Mouse (Mus musculus): ENCODE data around the gene Cdon.

Cdon gene

GRCm38 (mm10) chr9:35493033-35493732 is 72.3 kb downstream of the Cdon start:
- DNase-seq (ENCODE audit: low read depth, low spot score) = peak; percentile 62

- no peak for DNase-seq (ENCODE audit: low read depth, low spot score)
Observed at GRCm38 (mm10) chr9:35493733-35494092, 72.8 kb downstream of the Cdon start.

DNA sequence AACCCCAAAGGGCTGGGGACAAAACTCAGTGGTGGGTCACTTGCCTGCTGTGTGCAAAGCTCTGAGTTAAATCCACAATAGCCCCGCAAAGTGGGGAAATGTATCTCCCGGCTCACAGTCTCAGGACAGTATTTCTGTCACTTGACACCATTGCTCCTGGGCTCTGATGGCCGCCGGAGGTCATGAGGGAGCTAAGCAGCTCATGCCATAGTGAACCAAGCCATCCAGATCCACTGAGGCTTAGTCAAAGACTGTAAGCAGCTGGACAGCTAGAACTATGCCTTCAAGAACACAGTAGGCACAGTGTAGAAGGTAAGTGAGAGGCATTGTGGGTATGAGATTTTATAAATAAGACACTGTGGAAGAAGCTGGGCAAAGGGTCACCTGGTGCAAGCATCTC is 74.0 kb downstream of the Cdon start:
- no peak for DNase-seq (ENCODE audit: low read depth, low spot score)

- no peak for DNase-seq (ENCODE audit: low read depth, low spot score)
Observed at GRCm38 (mm10) chr9:35495471-35495870, 74.5 kb downstream of the Cdon start.

- DNase-seq (ENCODE audit: low read depth, low spot score) = no peak
Observed at GRCm38 (mm10) chr9:35499946-35500345, 79.0 kb downstream of the Cdon start.

DNA sequence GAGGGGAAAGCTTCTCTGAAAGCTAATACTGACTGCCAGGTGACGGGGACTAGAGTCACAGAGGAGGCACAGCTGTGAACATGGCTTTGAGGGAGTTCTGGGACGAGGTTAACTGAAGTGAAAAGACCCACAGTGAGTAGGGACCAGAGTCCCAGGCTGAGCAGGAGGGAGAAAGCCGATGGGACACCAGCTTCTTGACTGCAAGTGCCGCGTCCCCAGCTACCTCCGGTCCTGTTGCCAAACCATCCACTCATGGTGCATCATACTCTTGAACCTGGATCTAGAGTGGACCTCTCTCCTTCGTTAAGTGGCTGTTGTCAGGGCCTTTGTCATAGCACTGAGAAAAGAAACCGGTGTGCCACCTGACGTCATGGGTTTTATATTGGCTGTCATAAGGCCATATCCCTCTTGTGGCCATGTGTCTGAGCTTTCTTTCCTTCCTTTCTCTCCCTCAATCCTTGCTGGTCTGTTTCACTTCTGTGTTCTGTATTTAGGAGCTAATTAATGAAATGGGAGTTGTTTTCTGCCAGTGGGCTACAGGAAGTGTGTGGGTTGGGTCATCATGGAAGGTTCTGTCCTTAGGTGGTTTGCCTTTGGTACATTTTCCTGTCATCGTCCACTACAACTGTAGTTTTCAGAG is 81.6 kb downstream of the Cdon start:
- no peak for DNase-seq (ENCODE audit: low read depth, low spot score)

DNA sequence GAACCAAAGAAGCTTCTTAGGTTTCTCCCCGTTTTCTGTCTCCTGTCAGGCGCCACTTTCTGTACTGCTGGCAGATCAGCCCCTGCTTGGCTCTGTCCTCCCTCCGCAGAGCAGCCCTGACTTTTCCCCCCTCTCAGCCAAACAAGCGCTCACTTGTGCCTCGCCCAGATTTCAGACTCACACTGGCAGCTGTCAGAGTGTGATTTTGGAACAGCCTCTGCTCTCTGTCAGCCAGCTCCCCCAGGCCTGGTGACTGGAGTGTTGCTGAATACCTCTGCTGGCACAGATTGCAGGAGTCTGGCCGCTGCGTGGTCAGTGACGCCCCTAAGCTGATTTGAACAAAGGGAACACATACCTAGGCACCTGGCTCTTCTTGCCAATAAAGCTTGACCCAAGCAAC is 87.3 kb downstream of the Cdon start:
- no peak for DNase-seq (ENCODE audit: low read depth, low spot score)

- no peak for DNase-seq (ENCODE audit: low read depth, low spot score)
Observed at GRCm38 (mm10) chr9:35513900-35514299, 93.0 kb downstream of the Cdon start.

GRCm38 (mm10) chr9:35516182-35516581 is 95.3 kb downstream of the Cdon start:
- DNase-seq (ENCODE audit: low read depth, low spot score) = no peak

DNA sequence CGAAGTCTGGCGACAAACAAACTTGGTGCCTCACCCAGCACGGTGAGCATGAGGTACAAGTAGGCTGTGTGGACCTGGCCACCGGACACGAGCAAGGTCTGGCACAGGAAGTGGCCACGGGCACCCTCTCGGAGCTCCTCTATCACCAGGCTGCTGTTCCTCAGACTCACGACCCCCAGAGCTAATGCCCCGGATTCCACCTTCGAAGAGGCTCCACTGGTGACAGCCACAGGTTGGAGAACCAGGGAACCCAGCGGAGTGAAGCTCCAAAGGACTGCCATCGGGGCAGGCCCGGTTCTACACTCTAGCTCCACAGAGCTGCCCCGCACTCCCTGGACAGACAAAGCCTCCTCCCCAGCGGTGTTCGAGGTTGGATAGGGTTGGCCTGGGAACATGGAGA is 95.8 kb downstream of the Cdon start:
- no peak for DNase-seq (ENCODE audit: low read depth, low spot score)

GRCm38 (mm10) chr9:35518169-35518568 is 97.2 kb downstream of the Cdon start, which contains the start of gene Gm1113:
Gene Gm1113 (minus strand): TSS chr9:35518269.
- DNase-seq (ENCODE audit: low read depth, low spot score) = no peak

- DNase-seq (ENCODE audit: low read depth, low spot score) = no peak
Observed at GRCm38 (mm10) chr9:35520631-35521348, 99.9 kb downstream of the Cdon start.

DNA sequence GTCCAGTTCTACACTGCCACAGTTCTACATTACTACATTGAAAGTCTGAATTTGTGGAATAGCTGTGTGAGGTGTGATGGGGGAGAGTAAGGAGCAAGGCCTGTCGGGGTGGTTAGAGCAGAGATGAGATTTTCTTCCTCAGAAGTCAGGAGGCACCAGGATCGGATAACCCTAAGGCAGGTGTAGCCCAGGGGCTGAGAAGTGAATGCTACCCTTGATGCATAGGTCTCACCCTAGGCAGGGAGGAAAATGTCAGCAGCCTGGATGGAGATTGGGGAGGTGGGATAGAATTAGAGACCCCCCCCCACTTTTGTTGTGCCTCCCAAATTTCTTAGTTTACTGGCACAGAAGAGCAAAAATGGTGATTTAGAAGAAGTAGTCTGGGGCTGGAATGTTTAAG is 101.3 kb downstream of the Cdon start:
- no peak for DNase-seq (ENCODE audit: low read depth, low spot score)

- DNase-seq (ENCODE audit: low read depth, low spot score) = no peak
Observed at GRCm38 (mm10) chr9:35522821-35523515, 102.0 kb downstream of the Cdon start.

DNA sequence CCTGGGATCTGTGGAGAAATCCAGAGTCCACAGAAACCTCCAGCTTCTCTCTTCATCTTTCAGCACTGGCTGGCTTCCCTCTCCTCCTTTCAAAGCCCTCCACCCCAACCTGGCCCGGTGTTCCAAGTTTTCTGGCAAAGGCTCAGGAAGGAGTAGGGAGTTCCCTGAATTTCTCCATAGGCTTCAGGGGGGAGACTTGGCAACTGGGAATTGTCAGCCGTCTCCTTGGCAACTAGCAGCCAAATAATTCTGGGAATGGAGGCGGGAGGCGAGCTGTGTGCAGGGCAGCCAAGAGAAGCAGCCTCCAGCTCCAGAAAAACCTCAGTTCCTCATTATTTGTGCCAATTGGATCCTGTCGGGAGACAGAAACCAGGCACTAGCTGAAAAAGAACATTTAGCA is 102.6 kb downstream of the Cdon start:
- DNase-seq (ENCODE audit: low read depth, low spot score) = no peak

GRCm38 (mm10) chr9:35523941-35524411 is 103.0 kb downstream of the Cdon start:
- peak; percentile 50 for DNase-seq (ENCODE audit: low read depth, low spot score)

- no peak for DNase-seq (ENCODE audit: low read depth, low spot score)
Observed at GRCm38 (mm10) chr9:35529141-35529540, 108.2 kb downstream of the Cdon start.

DNA sequence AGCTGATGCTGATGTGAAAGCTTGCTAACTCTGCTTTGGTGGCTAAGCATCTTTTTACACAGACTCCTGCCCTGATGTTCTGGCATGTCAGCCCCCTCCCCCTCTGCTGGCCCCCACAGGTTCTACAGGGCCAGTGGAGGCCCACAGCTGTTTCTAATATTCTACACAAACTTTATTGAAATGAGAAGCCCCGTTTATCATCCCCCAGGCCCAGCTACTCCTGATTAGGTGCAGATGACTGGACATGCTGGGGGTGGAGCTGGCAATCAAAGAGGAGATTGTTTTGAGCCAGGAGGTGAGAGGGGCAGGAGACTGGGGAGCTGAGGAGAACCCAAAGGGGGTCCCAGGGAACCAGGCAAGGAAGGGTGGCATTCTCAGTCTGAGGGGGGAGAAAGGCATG is 108.9 kb downstream of the Cdon start:
- DNase-seq (ENCODE audit: low read depth, low spot score) = peak; percentile 73

DNA sequence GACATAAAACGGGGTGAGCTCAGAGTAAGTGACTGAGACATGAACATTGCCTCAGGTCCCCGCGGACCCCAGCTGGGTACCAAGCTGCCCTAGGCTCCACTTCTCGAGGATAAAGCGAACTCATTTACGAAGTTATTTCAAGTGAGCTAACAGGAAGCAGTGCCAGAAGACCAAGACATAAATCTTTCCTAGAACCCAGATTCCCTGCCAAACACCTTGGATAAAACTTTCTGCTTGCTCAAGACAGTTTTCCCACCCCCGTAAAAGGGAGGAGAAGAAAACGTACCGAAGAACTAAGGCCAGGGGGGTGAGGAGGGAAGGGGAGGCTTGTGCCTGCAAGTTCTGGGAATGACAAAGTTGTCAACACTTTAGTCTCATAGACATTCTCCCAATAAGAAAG is 112.3 kb downstream of the Cdon start:
- DNase-seq (ENCODE audit: low read depth, low spot score) = no peak

GRCm38 (mm10) chr9:35535110-35535509 is 114.2 kb downstream of the Cdon start:
- peak; percentile 84 for DNase-seq (ENCODE audit: low read depth, low spot score)

- no peak for DNase-seq (ENCODE audit: low read depth, low spot score)
Observed at GRCm38 (mm10) chr9:35535876-35536275, 114.9 kb downstream of the Cdon start.
